Mouse (Mus musculus): Measurements from ENCODE around the gene Krt88.

The Krt88 gene

DNA sequence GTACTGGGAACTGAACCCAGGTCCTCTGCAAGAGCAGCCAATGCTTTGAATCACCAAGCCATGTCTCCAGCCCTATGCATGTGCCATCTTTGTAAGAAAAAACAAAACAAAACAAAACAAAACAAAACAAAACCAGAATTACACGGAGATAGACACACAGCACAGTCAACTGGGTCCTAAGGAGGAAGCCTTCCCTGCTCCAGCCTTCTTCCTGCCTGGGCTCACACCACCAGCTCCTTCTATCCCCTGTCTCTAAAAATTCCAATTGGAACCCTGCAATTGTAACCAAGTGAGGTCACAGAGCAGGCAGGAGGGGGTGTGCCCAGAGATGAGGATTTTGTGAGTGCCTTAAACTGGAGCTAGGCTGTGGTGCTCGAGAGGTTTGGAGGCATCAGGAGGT, at the start of gene Krt88:
Gene Krt88, plus strand, starts transcription at position 301 of the 400 bp plus-strand sequence.
- in situ Hi-C loops (cut with MseI, MboI), result no loop called here

DNA sequence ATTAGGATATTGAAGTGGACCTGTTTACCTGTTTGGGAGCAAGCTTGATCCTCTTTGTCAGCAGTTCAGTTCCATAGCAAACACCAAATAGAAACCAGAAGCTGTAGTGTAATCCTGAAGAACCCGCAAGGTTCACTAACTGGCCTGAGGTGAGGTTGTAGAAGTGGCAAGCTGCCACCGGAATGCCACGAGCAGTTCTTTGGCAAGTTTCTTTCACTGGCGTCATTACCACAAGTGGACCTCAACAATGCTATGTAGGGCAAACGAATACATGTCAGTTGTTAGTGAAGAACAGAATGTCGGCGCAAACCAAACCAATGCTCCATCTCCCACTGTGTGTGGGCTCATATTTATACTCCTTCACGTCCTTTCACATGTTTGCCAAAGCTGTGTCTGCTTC, 49.3 kb upstream of the Krt88 start:
- in situ Hi-C loops (cut with MseI, MboI), result no loop called here

DNA sequence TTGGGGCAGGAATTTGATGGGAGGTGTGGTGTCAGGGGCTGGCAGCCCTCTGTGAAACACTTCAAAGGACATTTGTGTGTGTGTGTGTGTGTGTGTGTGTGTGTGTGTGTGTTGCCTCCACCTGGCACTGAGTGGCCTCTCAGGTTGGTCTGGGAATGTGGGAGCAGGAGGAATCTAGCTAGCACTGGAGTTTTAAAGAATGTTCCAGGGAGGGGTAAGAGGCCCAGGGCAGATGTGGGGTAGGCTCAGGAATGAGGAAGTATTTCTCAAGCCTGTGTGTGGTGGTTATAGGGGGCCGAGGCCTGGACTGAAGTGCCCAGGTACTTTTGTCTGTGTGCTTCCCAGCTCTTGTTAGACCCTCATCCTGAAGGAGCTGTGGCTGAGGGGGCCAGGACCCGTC, 36.8 kb upstream of the Krt88 start, which contains the start of gene Krt7:
Gene Krt7, plus strand, starts transcription at position 269 of the 400 bp plus-strand sequence.
- in situ Hi-C loops (cut with MseI, MboI), result no loop called here

DNA sequence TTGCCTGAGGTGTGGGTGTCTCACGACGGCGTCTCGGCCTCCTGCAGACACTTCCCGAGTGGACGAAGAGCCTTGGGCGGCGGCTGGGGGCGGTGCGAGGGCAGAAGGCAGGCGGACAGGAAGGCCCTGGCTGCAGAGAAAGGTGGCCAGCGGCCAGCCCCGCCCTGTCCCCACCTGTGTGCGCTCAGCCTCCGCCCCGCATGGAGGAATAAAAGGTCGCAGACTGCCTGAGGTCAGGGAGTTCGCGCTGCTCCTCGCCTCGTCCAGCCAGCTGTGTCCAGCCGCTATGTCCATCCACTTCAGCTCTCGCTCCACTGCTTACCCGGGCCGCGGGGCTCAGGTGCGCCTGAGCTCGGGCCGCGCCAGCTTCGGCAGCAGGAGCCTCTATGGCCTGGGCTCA, 35.4 kb upstream of the Krt88 start:
- in situ Hi-C loops (cut with MseI, MboI), result no loop called here

DNA sequence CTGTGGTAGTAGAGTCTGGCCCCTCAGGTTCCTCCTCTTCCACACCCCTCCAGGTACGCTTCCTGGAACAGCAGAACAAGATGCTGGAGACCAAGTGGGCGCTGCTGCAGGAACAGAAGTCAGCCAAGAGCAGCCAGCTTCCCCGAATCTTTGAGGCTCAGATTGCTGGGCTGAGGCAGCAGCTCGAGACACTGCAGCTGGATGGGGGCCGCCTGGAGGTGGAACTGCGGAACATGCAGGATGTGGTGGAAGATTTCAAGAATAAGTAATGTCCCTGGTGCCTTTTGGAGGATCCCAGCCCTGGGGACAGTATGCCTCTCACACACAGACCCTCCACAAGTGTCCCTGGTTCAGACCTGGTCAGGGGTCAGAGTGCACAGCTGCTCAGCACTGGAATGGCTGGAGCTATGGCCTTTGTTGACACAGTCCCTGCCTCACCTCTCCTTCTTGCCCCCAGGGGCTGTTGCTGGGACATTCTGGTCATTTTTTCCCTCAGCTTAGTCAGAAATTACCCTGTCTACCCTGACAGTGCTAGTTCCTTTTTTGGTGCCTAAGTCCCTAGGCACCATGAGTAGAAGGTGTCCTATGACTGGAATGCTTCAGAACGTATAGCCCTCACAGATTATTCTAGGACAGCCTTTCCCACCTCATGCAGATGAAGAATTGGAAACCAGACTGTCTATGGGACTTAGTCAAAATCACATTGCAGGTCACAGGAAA, 33.5 kb upstream of the Krt88 start:
- in situ Hi-C loops (cut with MseI, MboI), result no loop called here

DNA sequence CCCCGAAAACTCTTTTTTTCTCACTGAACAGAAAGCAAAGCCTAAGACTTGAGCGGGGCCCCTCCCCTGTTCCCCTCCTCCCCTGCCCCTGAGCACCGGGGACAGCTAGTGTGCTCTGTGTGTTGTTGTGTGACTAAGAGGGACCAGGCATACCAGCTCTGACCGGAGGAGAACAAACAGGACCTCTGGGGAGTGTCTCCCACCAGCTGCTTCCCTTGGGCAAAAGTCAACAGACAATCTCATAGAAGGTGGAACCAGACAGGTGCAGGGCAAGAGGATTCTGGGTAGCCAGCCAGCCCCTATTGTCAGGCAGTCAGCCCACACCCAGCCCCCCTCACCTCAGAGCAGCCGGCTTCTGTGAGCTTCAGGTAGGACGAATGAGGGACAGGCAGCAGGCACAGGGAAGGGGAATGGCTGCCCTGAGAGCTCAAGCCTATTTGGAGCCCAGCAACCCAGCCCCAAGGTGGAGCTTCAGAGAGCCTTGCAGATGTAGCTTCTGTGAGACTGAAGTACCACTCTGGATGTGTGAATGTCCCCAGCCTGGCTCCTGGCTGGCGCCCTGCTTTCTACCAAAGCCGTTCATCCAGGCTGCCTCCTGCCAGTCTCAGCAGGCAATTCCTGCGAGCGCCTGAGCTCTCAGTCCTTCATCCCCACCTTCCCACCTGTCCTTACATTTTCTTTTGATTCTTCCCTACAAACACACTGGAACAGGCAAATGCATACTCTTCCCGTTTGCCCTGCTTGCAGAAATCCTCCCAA, 32.6 kb upstream of the Krt88 start:
- in situ Hi-C loops (cut with MseI, MboI), result no loop called here

DNA sequence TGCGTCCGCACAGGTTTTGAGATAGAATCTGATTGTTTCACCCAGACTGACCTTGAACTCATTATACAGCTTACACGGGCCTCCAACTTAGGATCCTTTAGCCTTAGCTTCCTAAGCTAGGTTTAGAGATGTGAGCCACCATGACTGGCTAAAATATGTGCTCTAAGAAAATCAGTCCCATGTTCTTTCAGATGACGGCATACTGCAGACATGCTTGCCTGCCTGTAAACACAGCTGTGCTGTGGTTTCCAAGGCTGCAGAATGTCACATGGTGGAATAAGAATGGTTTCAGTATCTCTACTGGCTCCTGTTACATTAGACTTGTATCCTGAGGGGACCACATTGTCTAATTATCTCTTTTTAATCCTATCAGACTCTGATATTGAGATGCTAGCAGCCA, 28.6 kb upstream of the Krt88 start:
- in situ Hi-C loops (cut with MseI, MboI), result no loop called here

DNA sequence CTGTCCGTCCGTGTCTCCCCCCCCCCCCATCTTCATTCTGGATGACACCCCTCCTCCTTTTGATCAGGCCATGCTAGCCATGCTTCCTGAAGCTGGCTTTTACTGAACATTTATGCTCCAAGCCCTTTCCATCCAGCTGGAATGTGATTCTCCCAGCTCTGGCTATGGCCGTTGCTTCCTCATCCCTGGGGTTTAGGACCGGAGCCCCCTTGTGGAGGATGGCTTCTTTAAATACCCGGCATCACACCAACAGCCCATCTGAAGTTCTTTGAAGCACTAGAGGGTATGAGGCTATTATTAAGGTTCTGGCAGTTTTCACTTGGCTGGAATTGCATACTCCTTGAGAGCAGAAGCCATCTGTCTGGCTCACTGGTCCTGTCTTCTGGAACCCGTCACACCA, 26.6 kb upstream of the Krt88 start:
- in situ Hi-C loops (cut with MseI, MboI), result no loop called here

DNA sequence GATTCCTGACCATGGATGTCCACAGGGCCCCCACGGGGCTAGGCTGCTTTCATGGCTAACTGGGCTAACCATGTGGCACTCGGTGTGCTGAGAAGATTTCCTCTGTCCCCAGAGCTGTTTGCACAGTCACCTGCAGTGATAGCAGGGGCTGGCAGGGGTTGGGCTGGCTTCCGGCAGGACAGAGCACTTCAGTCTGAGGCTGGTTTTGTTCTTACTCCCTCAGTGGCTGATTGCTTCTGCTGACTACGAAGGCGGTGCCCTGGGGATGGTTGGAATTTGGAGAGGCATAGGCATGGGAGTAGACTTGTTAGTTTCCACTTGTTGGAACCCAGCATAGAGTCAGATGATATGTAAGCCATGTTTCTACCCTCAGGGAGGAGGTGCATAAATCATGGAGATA, 22.6 kb upstream of the Krt88 start:
- in situ Hi-C loops (cut with MseI, MboI), result no loop called here

DNA sequence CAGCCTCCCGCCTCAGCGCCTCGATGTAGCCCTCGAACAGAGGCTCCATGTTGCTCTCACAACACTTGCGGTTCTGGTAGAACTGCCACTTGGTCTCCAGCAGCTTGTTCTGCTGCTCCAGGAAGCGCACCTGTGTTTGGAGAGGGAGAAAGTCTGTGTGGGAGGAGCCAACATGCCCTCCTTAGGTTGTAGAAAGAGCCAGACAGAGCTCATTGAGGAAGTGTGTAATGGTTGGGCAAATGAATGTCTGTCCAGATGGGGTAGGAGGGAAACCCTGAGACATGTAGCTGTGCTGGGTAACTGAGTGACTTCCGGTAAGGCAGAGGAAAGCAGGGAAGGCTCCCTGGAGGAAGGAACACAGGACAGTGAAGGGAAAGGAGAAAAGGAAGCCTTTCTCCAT, 10.9 kb upstream of the Krt88 start:
- in situ Hi-C loops (cut with MseI, MboI), result no loop called here

DNA sequence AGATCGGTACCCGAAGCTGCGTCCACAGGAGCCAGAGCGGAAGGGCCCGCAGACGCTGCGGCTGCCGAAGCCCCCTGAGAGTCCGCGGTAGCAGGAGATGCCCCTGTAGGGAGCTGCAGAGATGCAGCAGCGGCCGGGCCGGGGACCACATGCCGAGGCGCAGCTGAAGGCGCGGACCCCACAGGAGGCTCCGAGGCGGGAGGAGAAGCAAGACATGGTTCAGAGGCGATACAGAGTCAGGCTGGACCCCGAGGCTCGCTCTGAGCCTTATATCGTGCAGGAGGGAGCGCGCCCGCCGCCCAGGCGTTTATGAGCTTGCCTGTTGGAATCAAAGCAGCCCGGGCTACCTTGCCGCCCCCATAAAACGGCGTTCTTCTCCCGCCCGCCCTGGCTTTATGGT, 9.0 kb upstream of the Krt88 start, which contains the start of gene Krt87:
Gene Krt87, minus strand, starts transcription at position 250 of the 400 bp plus-strand sequence.
- in situ Hi-C loops (cut with MseI, MboI), result no loop called here

DNA sequence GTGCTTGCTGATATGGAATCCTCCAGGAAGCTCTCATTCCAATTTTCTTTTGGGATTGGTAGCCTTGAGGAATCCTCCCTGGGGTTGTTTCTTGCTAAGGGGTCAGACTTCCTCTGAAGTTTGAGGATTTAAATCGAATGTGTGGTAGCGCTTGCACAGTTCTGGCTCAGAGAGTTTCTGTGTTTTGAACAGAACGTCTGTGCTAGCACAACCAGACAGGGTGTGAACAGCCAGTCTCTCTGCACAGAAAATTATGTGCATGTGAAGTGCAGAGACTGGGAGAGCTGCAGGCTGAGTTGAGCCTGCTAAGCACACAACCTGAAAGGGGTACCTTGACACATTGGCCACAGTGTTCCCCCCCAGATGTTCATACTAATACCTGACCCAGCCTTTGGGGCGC, 6.7 kb upstream of the Krt88 start:
- in situ Hi-C loops (cut with MseI, MboI), result no loop called here

DNA sequence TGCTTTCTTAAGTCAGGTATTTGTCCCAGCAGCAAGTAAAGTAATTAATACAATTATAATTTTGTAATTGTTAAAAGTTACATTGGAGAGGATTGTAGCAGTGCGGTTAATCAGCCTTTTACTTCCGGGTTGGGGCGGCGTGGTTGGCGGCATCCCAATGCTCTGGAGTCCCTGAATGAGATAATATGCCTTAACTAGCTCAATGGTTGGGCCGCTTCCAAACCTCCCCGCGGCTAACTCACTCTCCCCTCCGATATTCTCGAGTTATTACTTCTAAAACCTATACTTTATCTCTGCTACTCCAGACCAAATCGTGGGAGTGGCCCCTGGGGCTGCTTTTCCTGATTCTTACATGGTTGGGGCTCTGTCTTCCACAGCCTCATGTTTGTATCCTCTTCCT, 972 bp upstream of the Krt88 start:
- in situ Hi-C loops (cut with MseI, MboI), result no loop called here

DNA sequence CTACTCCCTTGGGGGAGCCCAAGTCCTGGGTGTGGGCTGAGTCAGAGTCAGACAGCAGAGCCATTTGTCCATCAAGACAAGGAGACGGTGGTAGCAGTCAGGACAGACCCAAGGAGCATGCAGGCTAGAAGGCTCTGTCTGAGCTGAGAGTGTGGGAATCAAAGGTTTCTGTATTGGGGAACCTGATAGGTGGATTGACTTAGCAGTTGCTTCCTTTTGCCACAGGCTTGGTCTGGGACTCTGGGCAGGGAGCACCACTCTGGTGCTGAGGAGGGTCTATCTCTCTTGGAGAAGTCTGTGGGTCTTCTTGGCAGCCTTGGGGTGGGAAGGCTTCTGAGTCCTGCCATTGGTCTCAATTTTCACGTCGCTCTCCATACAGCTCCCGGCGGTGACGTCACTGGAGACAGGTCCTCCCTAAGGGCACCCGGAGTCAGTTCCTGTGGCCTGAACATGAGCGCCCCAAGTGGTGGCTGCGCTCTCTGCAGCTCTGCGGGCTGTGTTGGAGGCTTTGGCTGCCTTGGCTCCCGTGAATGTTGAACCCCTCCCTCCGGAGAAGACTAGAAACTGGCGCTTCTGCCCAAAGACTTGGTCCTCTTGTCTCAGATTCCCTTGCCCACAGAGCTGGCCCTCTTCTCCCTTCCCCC, 5.7 kb downstream of the Krt88 start:
- in situ Hi-C loops (cut with MseI, MboI), result loop anchor here in 1 of 2 experiments (10.0 kb wide), 1 partner anchor 108 kb away; no protein-coding TSS in a partner anchor

DNA sequence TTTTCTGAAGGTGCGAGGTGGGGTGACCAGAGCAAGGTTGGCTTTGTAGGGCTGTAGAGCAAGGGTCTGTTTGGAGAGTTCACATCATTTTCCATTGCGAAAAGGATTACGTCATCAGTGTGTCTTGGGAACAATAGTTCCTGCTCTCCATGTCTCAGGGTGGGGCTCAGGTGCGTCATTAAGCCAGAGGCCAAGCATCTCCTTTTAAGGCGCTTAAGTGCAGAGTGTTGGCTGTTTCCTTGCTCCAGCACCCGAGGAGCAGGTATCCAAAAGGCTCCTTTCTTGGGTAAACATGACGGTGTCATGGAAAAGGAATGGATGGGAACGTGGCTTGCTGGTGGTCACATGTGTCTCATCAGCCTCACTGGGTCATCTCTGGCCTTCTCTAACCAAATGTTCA, 7.2 kb downstream of the Krt88 start:
- in situ Hi-C loops (cut with MseI, MboI), result loop anchor here in 1 of 2 experiments (10.0 kb wide), 1 partner anchor 110 kb away; no protein-coding TSS in a partner anchor

DNA sequence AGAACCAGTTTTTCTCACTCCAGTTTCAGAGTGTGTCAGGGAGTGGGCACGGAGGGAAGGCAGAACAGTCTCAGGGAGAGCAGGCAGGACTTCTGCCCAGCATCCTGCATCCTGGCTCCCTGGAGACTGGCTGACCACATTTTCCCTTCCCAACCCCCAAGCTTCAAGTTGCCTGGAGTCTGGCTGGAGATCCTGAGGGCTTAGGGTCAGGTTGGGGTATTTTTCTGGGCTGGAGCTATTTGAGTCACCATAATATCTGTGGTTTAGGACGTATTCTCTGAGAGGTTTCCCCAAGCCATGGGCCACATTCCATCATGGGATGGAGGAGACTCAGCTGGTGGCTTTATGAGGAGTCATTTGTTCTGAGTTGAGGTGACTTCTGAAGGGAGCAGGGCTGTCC, 7.7 kb downstream of the Krt88 start:
- in situ Hi-C loops (cut with MseI, MboI), result loop anchor here in 1 of 2 experiments (10.0 kb wide), 1 partner anchor 110 kb away; no protein-coding TSS in a partner anchor

DNA sequence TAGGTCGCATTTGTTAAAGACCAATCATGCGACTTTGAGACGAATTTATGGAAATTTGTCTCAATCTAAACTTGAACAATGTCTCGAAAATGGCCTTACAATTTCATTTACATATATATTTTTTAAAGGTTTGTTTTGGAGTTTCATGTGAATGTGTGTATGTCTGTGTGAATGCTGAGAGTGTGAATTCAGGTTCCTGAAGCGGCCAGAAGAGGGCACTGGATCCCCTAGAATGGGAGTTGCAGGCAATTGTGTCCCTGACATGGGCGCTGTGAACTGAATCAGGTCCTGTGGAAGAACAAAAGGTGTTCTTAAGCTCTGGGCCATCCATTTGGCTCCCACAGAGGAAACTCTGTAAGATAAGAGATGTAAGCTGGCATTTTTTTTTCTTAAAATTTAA, 8.3 kb downstream of the Krt88 start:
- in situ Hi-C loops (cut with MseI, MboI), result loop anchor here in 1 of 2 experiments (10.0 kb wide), 1 partner anchor 111 kb away; no protein-coding TSS in a partner anchor

DNA sequence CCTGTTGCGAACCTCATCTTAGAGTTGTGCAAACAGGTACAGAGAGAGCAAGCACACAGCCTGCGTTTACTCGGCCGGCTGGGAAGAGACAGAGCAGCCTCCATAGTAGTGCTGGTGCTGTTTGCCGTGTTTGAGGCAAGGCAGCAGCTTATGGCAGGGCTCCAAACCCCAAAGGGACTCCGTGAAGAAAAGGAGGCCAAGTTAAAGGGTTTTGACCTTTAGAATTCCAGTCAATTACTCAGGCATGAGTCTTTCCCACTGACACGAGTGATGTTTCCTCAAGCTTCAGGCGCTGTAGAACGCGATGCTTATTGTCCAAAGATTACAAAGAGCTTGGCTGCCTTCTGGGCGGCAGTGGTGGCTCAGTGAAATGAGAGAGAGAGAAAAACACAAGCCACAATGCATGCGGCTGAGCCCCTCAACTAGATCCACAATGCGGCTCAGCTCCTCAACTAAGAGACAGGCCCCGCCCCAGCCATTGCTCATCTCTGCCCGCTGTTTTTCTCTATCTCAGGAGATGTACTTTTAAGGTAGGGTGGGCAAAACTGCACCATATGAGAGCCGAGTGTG, 10.9 kb downstream of the Krt88 start:
- in situ Hi-C loops (cut with MseI, MboI), result loop anchor here in 1 of 2 experiments (10.0 kb wide), 1 partner anchor 114 kb away; no protein-coding TSS in a partner anchor

DNA sequence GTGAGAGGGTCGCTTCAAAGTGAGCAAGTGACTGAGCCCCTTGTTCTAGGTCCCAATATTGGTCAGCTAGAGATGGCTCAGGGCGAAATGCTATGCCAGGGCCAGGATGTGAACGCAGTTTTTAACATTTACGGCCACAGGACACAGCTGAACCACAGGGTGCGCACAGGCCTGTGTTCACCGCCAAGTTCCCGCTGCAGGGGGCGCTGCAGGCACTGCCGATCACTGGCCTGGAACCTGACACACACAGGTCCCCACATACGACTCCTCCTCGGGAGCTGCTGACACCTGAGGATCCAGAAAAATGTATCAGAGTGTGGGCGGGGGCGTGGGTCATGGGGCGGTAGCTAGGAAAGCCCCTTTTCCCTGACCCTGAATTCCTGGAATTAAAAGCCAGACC, 11.7 kb downstream of the Krt88 start:
- in situ Hi-C loops (cut with MseI, MboI), result loop anchor here in 1 of 2 experiments (10.0 kb wide), 1 partner anchor 114 kb away; no protein-coding TSS in a partner anchor

DNA sequence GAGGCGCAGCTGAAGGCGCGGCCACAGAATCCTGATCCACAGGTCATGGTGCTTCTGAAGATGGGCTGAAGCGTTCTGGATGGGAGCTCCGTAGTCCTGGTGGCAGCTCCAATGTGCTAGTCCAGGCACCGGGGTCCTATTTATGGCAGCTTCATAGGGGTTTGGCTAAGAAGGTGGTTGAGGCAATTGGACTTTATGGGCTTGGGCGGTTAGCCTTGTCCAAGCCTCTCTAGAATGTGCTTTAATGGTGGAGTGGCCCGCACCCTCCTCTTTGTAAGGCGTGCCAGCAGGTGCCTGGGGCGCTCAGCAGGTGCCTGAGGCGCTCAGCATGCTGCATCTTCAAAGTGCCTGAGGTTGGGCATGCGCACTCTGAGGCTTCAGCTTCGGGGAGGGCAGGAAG, 16.1 kb downstream of the Krt88 start, which contains the start of gene Krt81:
Gene Krt81, minus strand, starts transcription at position 101 of the 400 bp plus-strand sequence.
- in situ Hi-C loops (cut with MseI, MboI), result no loop called here

DNA sequence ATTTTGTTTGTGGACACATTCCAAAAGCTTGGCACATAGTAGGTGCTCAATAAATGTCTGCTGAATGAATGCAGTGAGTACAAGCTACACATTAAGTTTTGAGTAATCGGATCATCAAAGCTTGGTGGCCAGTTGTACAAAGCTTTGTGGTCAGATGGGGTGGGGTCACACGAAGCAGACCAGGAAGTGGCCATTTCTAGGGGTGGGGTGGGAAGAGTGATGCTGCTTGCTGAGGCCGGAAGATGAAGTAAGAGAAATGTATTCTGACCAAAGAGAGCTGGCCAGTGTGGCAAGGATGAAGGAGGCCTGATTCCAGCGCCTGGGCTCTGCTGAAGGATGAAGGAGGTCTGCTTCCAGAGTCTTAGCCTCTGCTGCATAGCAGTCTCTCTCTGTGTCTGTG, 21.5 kb downstream of the Krt88 start:
- in situ Hi-C loops (cut with MseI, MboI), result no loop called here
